Mouse (Mus musculus) liver, embryonic 13.5 days (tissue): ENCODE measurements around the gene Hoxb4. TPM values are rescaled to one million over a fixed set of nuclear protein-coding genes. Genes with fewer than 3 reads are reported as not detected.

Experiments used
- ATAC-seq: fragments of 200-750 bp; cut with Nextera tagmentation; 2 replicates; pipeline ENCODE4 v1.8.0; 2017; ENCODE audit warnings: low read depth, mild to moderate bottlenecking, moderate number of reproducible peaks, moderate library complexity
- DNase-seq: peaks from one replicate; pipeline ENCODE4 v3.0.0; 2022
- H3K27ac ChIP-seq: fragments of 300-500 bp; sonication (generic); 2 replicates; pipeline ENCODE4 v1.5.1; 2015; ENCODE audit warnings: moderate library complexity, mild to moderate bottlenecking, inconsistent platforms
- H3K27me3 ChIP-seq: fragments of 300-500 bp; sonication (generic); 2 replicates; pipeline ENCODE4 v1.6.1; 2015; ENCODE audit warnings: mild to moderate bottlenecking, inconsistent platforms
- H3K36me3 ChIP-seq: fragments of 300-500 bp; sonication (generic); 2 replicates; pipeline ENCODE4 v1.6.1; 2015; ENCODE audit warnings: mild to moderate bottlenecking, inconsistent platforms
- H3K4me1 ChIP-seq: fragments of 300-500 bp; sonication (generic); replicated peaks from 2 replicates; pipeline ENCODE4 v1.6.1; 2015; ENCODE audit warnings: inconsistent platforms
- H3K4me2 ChIP-seq: fragments of 300-500 bp; sonication (generic); 2 replicates; pipeline ENCODE4 v1.6.1; 2015; ENCODE audit warnings: inconsistent platforms, mild to moderate bottlenecking, moderate library complexity
- H3K4me3 ChIP-seq: fragments of 300-500 bp; sonication (generic); replicated peaks from 2 replicates; pipeline ENCODE4 v1.5.1; 2015; ENCODE audit warnings: mild to moderate bottlenecking, inconsistent platforms
- H3K9ac ChIP-seq: fragments of 300-500 bp; sonication (generic); 2 replicates; pipeline ENCODE4 v1.6.1; 2015; ENCODE audit warnings: mild to moderate bottlenecking, inconsistent platforms
- H3K9me3 ChIP-seq: fragments of 300-500 bp; sonication (generic); replicated peaks from 2 replicates; pipeline ENCODE4 v1.6.1; 2016; ENCODE audit warnings: inconsistent platforms
- WGBS: fragments of 180-500 bp; shearing (Covaris S2); methylation state at CpG from one replicate; pipeline ENCODE4 v1.1.7; 2015; ENCODE audit not compliant: insufficient replicate concordance; 5-methylcytosine and 5-hydroxymethylcytosine counted together
- polyA plus RNA-seq: library from polyadenylated mRNA; unstranded; fragments of >200 nt; fragmentation: Nextera tagmentation; extraction: Ambion mirVana; gene quantifications from 2 replicates; pipeline ENCODE4 v1.2.1, GENCODE M21; 2015

Gene Hoxb4
- polyA plus RNA-seq, 1 experiment from 2014 or later, result 0.16 TPM

DNA sequence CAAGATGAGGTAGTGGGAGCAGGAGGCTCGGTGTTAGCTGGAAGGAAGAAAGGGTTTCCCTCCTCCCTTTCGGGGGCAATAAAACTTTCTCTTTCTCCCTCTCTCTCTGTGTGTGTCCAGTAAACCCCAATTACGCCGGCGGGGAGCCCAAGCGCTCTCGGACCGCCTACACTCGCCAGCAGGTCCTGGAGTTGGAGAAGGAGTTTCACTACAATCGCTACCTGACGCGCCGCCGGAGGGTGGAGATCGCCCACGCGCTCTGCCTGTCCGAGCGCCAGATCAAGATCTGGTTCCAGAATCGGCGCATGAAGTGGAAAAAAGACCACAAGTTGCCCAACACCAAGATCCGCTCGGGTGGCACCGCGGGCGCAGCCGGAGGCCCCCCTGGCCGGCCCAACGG lies 1.8 kb downstream of the Hoxb4 start:
- DNase-seq (no peak), ATAC-seq (no peak)
- H3K36me3 ChIP-seq, result no peaks in the 10 kb centered on the region
- H3K4me3 ChIP-seq, result peak overlapping the region; percentile 53
- peak overlapping the region; percentile 56 for H3K4me2 ChIP-seq
- H3K27ac ChIP-seq, result peak overlapping the region; percentile 78
- H3K9ac ChIP-seq, result peak overlapping the region; percentile 54
- under 1% methylated on average over 29 of the region's 29 CpGs for WGBS
- H3K27me3 ChIP-seq, result peaks cover 99% of the 10 kb centered on the region
- no peaks in the 10 kb centered on the region for H3K9me3 ChIP-seq
- 0 out of 2 replicates have a peak, but pooled peaks cover 1% of the 10 kb centered on the region for H3K4me1 ChIP-seq

DNA sequence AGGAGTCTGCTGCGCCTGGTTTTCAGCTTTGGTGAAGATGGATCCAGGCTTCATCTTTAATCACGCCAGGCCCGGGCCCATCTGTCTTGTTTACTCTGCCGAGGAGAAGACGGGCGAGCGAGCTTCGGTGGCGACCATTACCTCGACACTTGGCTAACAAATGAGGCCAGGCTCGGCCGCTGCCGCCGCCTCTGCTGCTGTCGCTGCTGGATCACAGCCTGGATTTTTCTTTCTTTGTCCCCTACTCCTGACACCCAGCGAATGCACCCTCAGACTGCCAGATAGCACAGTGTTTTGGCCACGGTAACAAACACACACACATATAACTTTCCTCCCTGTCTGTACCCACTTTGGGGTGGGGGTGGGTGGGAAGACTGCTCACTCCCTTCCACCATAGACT lies 2.6 kb downstream of the Hoxb4 start:
- H3K27me3 ChIP-seq, result peaks cover 99% of the 10 kb centered on the region
- ATAC-seq, result no peak
- no peaks in the 10 kb centered on the region for H3K4me1 ChIP-seq
- H3K36me3 ChIP-seq, result no peaks in the 10 kb centered on the region
- no peak for DNase-seq
- no peak overlapping the region; the same call in 1 of the 2 replicates for H3K27ac ChIP-seq
- H3K4me2 ChIP-seq, result peak overlapping the region; percentile 25
- WGBS, result 23% methylated on average over 17 of the region's 17 CpGs
- 0 out of 2 replicates have a peak overlapping the region, but pooled peaks have one; percentile 6 for H3K9ac ChIP-seq
- no peaks in the 10 kb centered on the region for H3K9me3 ChIP-seq
- no peak overlapping the region for H3K4me3 ChIP-seq

DNA sequence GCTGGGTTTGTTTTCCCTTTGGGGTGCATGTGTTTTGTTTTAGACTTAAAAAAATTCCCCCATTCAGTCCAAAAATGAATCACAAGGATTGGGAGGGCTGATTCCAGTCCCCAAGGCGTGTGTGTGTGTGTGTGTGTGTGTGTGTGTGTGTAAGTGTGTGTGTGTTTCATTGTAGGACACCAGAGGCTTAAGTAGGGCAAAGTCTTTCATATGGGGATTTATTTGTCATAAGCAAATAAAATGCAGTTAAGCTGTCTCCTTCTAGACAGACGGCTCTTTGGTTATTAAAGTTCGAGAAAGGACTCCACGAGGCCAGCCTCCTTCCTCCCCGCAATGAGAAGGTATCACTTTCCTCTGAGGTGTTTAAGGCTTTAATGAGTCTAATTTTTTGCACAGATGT lies 3.8 kb downstream of the Hoxb4 start:
- Histone ChIP-seq H3K9ac (no peak overlapping the region), H3K4me2 (no peak overlapping the region), H3K4me3 (no peak overlapping the region), H3K4me1 (no peaks in the 10 kb centered on the region), H3K36me3 (no peaks in the 10 kb centered on the region), H3K27ac (no peak overlapping the region), H3K9me3 (no peaks in the 10 kb centered on the region), H3K27me3 (peaks cover 98% of the 10 kb centered on the region)
- no peak for DNase-seq
- no peak for ATAC-seq
- 43% methylated on average over 5 of the region's 5 CpGs for WGBS

DNA sequence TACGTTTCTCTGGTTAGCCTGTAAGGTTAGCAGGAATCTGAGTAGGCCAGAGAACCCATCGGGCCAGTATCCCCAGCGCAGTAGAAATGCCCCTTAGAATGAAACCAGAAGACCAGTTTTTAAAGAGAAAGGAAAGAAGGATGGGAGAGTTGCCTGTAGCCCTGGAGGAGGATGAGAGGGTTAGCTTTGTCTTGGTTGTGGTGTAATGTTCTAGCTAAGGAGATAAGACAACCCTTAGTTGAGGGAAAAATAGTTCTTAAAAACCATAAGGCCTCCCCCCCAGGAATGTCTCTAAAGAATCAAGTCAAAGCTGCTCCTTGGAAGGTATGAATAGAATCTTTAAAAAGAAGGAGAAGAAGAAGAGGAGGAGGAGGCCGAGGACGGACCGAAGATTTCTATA lies 4.7 kb downstream of the Hoxb4 start:
- Histone ChIP-seq H3K9ac (no peak overlapping the region), H3K9me3 (no peaks in the 10 kb centered on the region)
- 40% methylated on average over 6 of the region's 6 CpGs for WGBS

DNA sequence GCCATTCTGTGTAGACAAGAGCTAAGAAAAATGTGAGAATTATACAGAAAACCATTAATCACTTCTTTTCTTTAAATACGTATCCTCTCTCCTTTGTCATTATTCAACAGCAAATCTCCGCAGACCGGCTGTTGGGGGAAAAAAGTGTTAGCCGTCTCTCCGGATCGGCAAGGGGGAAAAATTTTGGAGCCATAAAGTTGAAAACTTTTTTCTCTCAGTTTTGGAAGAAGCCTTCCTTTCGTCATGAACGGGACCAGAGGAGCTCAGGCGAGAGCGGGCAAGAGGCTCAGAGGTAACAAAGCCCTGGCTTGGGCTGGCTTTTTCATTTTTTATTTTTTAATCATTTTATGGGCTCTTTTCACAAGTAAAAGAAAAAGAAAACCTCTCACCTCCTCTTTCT lies 5.1 kb downstream of the Hoxb4 start, which contains the start of gene Hoxb3:
Hoxb3 (plus strand) TSS at position 173 of the 400 bp plus-strand sequence.
- ATAC-seq (no peak), DNase-seq (no peak)
- H3K9me3 ChIP-seq, result no peaks in the 10 kb centered on the region
- 52% methylated on average over 10 of the region's 10 CpGs for WGBS
- no peak within 1 kb of the TSS for H3K9ac ChIP-seq
- H3K4me1 ChIP-seq, result no peaks in the 10 kb centered on the region
- H3K36me3 ChIP-seq, result no peaks in the 10 kb centered on the region
- peaks cover 98% of the 10 kb centered on the region for H3K27me3 ChIP-seq
- no peak within 1 kb of the TSS for H3K4me2 ChIP-seq
- H3K27ac ChIP-seq, result no peak within 1 kb of the TSS
- H3K4me3 ChIP-seq, result no peak within 1 kb of the TSS

More for the DNA sequence above, 4.7 kb downstream of the Hoxb4 start:
- no peak overlapping the region for H3K4me3 ChIP-seq
- H3K36me3 ChIP-seq, result no peaks in the 10 kb centered on the region
- no peak for DNase-seq
- H3K27ac ChIP-seq, result no peak overlapping the region
- no peaks in the 10 kb centered on the region for H3K4me1 ChIP-seq
- no peak for ATAC-seq
- H3K4me2 ChIP-seq, result no peak overlapping the region
- peaks cover 98% of the 10 kb centered on the region for H3K27me3 ChIP-seq

DNA sequence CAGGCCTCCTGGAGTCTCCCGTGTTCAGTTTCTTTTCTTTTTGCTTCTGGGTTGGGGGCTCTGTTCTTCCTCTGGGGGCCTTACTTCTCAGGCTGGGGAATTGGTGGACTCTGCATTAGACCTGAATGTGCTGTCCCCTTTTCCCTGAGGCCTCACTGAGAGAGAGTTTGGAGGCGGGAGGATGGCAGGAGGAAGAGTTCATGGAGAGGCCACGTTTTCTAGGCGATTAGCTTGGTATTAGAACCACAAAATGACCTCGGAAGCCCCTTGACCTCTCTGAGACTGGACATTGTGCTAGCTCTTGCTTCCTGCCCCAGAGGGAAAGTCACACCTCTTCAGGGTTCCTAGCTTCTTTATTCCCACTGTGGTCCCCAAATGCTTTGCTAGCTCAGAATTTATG lies 6.1 kb downstream of the Hoxb4 start:
- WGBS, result 18% methylated on average over 5 of the region's 5 CpGs
- DNase-seq (no peak), ATAC-seq (no peak)
- H3K4me3 ChIP-seq, result no peak overlapping the region
- H3K9ac ChIP-seq, result no peak overlapping the region
- no peaks in the 10 kb centered on the region for H3K4me1 ChIP-seq
- H3K4me2 ChIP-seq, result no peak overlapping the region
- no peaks in the 10 kb centered on the region for H3K9me3 ChIP-seq
- no peak overlapping the region; the same call in 1 of the 2 replicates for H3K27ac ChIP-seq
- peaks cover 98% of the 10 kb centered on the region for H3K27me3 ChIP-seq
- no peaks in the 10 kb centered on the region for H3K36me3 ChIP-seq

DNA sequence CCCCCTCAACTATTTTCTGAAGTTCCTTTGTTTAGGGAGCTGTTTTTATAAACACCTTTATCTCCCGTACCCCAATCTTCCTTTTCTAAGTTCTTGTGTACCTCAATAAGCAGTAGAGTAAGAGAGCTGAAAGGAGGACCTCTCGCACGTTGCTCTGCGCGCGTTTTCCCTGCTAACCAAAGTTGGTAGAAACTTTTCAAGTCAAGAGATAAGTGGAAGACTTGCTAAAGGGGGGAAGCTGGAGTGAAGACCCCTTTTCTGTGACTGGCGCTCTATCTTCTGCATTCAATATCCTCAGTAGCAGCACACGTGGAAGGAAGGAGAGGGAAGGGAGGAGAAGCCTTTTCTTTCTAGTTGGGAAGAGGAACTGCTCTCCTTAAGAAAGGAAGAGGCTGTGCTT lies 6.9 kb downstream of the Hoxb4 start:
- Histone ChIP-seq H3K4me3 (no peak overlapping the region), H3K36me3 (no peaks in the 10 kb centered on the region), H3K9ac (no peak overlapping the region), H3K27me3 (peaks cover 96% of the 10 kb centered on the region), H3K27ac (no peak overlapping the region), H3K4me2 (no peak overlapping the region), H3K4me1 (no peaks in the 10 kb centered on the region), H3K9me3 (no peaks in the 10 kb centered on the region)
- WGBS, result 28% methylated on average over 8 of the region's 8 CpGs
- DNase-seq, result no peak
- ATAC-seq, result no peak

DNA sequence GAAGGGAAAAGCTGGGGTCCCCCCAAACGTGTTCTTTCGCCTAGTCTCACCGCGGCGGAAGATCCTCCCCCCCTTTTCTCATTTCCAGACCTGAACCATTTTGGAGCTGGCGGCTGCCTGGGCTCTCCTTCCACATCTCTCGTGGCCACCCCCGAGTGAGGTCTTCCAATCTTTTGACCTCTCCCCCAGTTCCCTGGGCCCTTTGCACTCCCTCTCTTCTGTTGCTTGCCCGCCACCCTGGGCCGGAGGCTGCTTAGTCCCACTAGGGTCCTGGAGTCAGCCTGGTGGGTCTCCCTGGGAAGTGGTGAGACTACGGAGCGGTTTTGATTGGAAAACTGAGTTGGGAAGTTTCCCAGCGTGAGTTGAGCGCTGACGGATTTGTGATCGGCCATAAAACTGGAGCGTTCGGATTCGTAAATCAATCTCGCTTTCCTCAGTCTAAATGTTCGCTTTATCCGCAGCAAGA lies 7.7 kb downstream of the Hoxb4 start:
- H3K9ac ChIP-seq, result 0 out of 2 replicates have a peak overlapping the region, but pooled peaks have one; percentile 13
- H3K4me3 ChIP-seq, result no peak overlapping the region
- DNase-seq, result no peak
- no peaks in the 10 kb centered on the region for H3K9me3 ChIP-seq
- H3K4me1 ChIP-seq, result no peaks in the 10 kb centered on the region
- no peak for ATAC-seq
- peak overlapping the region; percentile 23; the same call in 1 of the 2 replicates for H3K4me2 ChIP-seq
- peaks cover 96% of the 10 kb centered on the region for H3K27me3 ChIP-seq
- 42% methylated on average over 22 of the region's 22 CpGs for WGBS
- no peaks in the 10 kb centered on the region for H3K36me3 ChIP-seq
- no peak overlapping the region for H3K27ac ChIP-seq

DNA sequence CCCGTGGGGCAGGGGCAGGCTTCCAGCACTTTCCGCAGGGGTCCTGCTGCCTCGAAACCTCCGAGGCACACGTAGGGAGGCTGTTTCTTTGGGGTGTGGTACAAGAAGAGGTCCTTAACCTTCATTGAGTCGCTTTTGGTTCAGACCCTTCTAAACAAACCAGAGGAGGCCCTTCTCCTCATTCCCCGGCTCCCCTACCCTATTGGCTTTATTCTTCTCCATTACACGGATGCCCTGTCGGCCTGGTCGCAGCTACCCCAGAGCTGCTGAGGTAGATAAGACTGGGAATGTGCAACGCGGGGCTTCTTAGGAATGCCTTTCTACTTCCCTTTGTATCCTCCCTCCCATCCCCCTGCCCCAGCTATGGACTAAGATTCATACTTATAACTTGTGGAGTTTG lies 8.6 kb downstream of the Hoxb4 start:
- H3K27ac ChIP-seq, result no peak overlapping the region

DNA sequence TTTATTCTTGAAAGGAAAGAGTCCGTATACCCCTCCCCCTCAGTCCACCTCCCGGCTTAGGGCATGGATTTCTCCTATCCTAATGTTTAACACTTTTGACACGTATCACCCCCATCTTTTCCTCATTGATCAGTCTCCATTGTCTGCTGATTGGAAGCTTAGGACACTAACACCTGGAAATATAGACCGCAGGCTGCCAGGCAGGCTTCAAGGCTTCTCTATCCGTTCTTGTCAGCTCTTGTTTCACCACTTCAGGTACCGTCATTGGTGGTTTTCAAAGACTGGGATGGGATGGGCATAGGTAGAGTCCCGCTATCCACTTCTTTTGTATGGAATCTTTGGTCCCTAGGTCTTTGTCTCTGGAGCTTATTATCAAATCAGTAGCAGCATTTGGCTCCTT lies 9.1 kb downstream of the Hoxb4 start:
- Histone ChIP-seq H3K36me3 (no peaks in the 10 kb centered on the region), H3K9me3 (no peaks in the 10 kb centered on the region), H3K4me3 (no peak overlapping the region), H3K27me3 (peaks cover 97% of the 10 kb centered on the region), H3K4me2 (no peak overlapping the region), H3K27ac (no peak overlapping the region), H3K4me1 (0 out of 2 replicates have a peak, but pooled peaks cover 4% of the 10 kb centered on the region), H3K9ac (no peak overlapping the region)
- ATAC-seq (no peak), DNase-seq (no peak)
- 43% methylated on average over 7 of the region's 7 CpGs for WGBS

More for the DNA sequence above, 8.6 kb downstream of the Hoxb4 start:
- ATAC-seq (no peak), DNase-seq (no peak)
- 33% methylated on average over 12 of the region's 12 CpGs for WGBS
- Histone ChIP-seq H3K36me3 (no peaks in the 10 kb centered on the region), H3K4me3 (no peak overlapping the region), H3K4me1 (0 out of 2 replicates have a peak, but pooled peaks cover under 1% of the 10 kb centered on the region), H3K4me2 (no peak overlapping the region), H3K9me3 (no peaks in the 10 kb centered on the region), H3K27me3 (peaks cover 97% of the 10 kb centered on the region), H3K9ac (no peak overlapping the region)

DNA sequence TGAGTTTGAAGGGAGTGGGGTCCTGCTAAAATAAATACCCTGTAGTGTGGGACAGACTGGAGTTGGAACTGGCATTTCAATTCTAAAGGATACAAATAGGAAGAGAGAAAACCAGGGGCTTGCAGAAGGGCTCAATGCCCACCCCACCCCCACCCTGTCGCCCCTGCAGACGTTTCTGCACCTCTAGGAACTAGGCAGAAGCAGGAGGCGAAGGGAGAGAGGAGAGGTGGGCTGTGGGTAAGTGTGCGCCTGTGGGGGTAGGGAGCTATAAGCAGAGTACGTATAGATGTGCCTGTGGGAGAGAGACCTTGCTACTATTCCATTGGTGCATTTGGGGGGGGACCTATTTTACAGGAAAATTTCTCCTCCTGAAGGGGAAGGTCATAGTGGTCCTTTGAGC lies 9.7 kb downstream of the Hoxb4 start:
- no peak for ATAC-seq
- peaks cover 97% of the 10 kb centered on the region for H3K27me3 ChIP-seq
- no peak for DNase-seq
- no peak overlapping the region for H3K27ac ChIP-seq
- 0 out of 2 replicates have a peak, but pooled peaks cover 4% of the 10 kb centered on the region for H3K4me1 ChIP-seq
- WGBS, result 36% methylated on average over 5 of the region's 5 CpGs
- no peaks in the 10 kb centered on the region for H3K9me3 ChIP-seq
- H3K4me2 ChIP-seq, result no peak overlapping the region
- no peak overlapping the region for H3K9ac ChIP-seq
- no peak overlapping the region for H3K4me3 ChIP-seq
- no peaks in the 10 kb centered on the region for H3K36me3 ChIP-seq

DNA sequence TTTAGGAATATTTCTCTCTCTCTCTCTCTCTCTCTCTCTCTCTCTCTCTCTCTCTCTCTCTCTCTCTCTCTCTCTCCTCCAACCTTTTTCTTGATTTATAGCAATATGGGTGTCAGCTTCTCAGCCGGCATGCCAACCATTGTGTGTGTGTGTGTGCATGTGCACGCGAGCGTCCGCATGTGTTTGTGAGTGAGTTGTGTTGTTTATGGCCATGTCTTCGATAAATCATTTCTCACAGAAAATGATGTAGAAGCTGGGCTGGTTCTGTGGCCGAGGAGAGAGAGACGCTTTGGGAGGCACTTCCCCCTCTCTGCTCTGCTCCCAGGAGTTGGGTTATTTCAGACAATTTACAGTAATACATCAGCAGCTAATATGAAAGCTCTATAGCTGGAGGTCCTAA lies 10.5 kb downstream of the Hoxb4 start:
- no peak overlapping the region for H3K27ac ChIP-seq
- H3K9me3 ChIP-seq, result no peaks in the 10 kb centered on the region
- H3K4me1 ChIP-seq, result 0 out of 2 replicates have a peak, but pooled peaks cover 4% of the 10 kb centered on the region
- H3K9ac ChIP-seq, result no peak overlapping the region
- H3K4me2 ChIP-seq, result no peak overlapping the region
- WGBS, result 33% methylated on average over 8 of the region's 8 CpGs
- no peaks in the 10 kb centered on the region for H3K36me3 ChIP-seq
- H3K27me3 ChIP-seq, result peaks cover 97% of the 10 kb centered on the region
- no peak overlapping the region for H3K4me3 ChIP-seq
- DNase-seq (no peak), ATAC-seq (no peak)
